Mouse (Mus musculus) subcutaneous adipose tissue, adult 2 months (tissue): ENCODE measurements around the gene Slamf8. TPM values are rescaled to one million over a fixed set of nuclear protein-coding genes. Genes with fewer than 3 reads are reported as not detected.

Experiments
- polyA plus RNA-seq: library from polyadenylated mRNA; depleted of rRNA; stranded (reverse); fragments of >200 nt; gene quantifications from 2 replicates; pipeline ENCODE4 v1.2.3, GENCODE M21; 2012; ENCODE audit warnings: low replicate concordance; rRNA removed

Gene Slamf8
- 2.6 and 7.3 TPM in 2 replicates for polyA plus RNA-seq

GRCm38 (mm10) chr1:172590385-172590784 is at the start of gene Slamf8:
Gene Slamf8, minus strand, starts transcription at chr1:172590568.

DNA sequence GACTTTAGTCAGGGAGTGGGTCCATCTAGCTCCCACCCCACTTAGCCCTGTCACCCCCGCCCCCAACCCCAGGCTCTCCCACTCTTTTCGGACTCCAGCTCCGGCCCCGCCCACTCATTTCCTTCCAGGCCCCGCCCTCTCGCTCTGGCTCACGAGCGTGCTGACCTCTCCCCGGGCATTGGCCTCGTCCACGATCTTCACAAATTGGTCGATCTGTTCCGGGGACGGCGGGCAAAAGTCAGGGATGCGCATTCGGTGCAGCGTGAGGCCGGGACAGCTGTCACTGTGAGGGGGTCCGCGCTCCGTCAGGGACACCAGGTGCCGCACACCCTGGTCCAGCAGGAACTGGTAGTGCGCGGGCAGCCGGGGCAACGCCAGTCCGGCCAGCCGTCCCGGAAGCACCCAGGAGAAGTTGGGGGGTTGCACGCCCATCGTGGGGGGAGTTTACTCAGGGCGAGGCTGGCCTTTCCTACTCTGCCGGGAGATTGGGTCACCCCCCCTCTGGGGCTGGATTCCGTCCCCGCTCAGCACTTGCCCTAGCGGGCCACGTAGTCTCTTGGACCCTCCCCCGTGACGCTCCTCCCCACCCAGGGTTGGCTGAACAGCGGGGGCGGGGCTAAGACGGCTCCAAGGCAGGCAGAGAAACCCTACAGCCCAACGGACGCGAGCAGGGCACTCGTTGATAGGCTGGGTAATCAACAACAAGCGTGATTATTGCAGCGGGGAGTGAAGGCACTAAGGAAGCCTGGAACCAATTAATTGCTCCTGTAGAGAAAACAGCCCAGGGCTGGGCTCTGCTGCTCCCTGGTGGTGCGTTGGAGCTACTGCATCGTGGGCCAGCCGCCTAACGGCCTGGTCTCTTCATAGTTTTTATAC is 42.3 kb upstream of the Slamf8 start, which contains the start of gene Dusp23:
Gene Dusp23, minus strand, starts transcription at position 512 of the 876 bp plus-strand sequence.

DNA sequence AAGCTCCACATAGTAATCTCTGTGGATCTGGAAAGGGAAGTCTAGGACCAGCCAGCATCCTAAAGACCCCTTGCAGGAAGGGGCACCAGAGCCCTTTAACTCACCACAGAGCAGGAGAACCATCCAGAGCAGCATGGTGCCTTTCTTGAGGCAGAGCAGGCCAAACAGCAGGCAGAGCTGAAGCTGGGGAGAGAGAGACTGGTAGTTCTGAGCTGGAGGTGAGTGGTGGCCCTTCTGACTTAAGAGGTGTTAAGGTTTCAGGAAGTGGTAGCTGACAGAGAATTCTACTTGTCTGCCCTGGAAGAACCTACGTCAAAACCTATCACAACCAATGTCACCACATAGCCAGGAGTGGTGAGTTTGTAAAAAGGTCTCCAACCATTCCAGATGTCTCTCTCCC is 12.0 kb upstream of the Slamf8 start, which contains the start of gene Fcrl6:
Gene Fcrl6, minus strand, starts transcription at position 226 of the 400 bp plus-strand sequence.

GRCm38 (mm10) chr1:172555638-172556037 is 34.7 kb downstream of the Slamf8 start, which contains the start of gene Vsig8:
Gene Vsig8, plus strand, starts transcription at chr1:172555938.

Other genes starting within 250 kb of the Slamf8 start
- gene Kcnj10, start 249.4 kb downstream of the Slamf8 start, polyA plus RNA-seq: 0.07 and 0.35 TPM in 2 replicates
- 7.6 and 9.6 TPM in 2 replicates for gene Pigm, start 214.0 kb downstream of the Slamf8 start, polyA plus RNA-seq
- 16.6 and 17.2 TPM in 2 replicates for gene Slamf9, start 115.2 kb downstream of the Slamf8 start, polyA plus RNA-seq
- 6.0 and 35.1 TPM in 2 replicates for gene Igsf9, start 108.8 kb downstream of the Slamf8 start, polyA plus RNA-seq
- gene Tagln2, start 90.5 kb downstream of the Slamf8 start, polyA plus RNA-seq: 217 and 327 TPM in 2 replicates
- 0.40 and 0.44 TPM in 2 replicates for gene Cfap45, start 69.8 kb downstream of the Slamf8 start, polyA plus RNA-seq
- gene Vsig8, start 34.6 kb downstream of the Slamf8 start, polyA plus RNA-seq: 0.53 and 1.1 TPM in 2 replicates
- 0.51 TPM in 1 of 2 replicates, not detected in the other for gene Fcrl6, start 12.0 kb upstream of the Slamf8 start, polyA plus RNA-seq
- gene Dusp23, start 42.4 kb upstream of the Slamf8 start, polyA plus RNA-seq: 33.3 and 47.8 TPM in 2 replicates
- 0.17 and 0.35 TPM in 2 replicates for gene Crp, start 107.5 kb upstream of the Slamf8 start, polyA plus RNA-seq